Comparison of ENCODE assay signal across 8 mouse cellular contexts in genomic region chr8:20261007-20261406, GRCm38 (mm10).
A peak's percentile ranks its signal among the peaks of the same experiment; 100 is the strongest.
DNase-seq lines count a peak whose midpoint lies in the region; TF ChIP-seq lines count a peak whose summit lies in the region.
"Not testable (repeated sequence)": the region's sequence is repeated elsewhere in the genome, so short reads cannot be mapped to it uniquely, and the experiment has no call there.

No protein-coding gene starts in this region.

- DNase-seq in adrenal gland, adult 2 months: peak; percentile 33
- DNase-seq in gastrocnemius, adult 2 months: peak; percentile 33
- DNase-seq in heart, adult 2 months: peak; percentile 46 to 60
- DNase-seq in kidney, adult 9 months: peak; percentile 54
- DNase-seq in left cerebral cortex, postnatal 25 days (ENCODE audit: low spot score in 2 of 2): peak; percentile 44 to 57
- DNase-seq in right cerebral cortex, adult 18-20 months: peak; percentile 49
- DNase-seq in thymus, postnatal 10 days (ENCODE audit: low spot score in 2 of 2): peak; percentile 35 to 39
- DNase-seq in urinary bladder, postnatal 36 days (ENCODE audit: low spot score in 2 of 2): peak; percentile 51 to 53

- not testable (repeated sequence) for H3K79me2 ChIP-seq in heart, adult 2 months (replicated peaks; ENCODE audit: control insufficient read depth, insufficient read depth, low read length)

- TF ChIP-seq POLR2A in heart, adult 2 months (IDR thresholded peaks at IDR 0.05; ENCODE audit: insufficient read depth, low read depth, low read length): not testable (repeated sequence)

- TF ChIP-seq CTCF in gastrocnemius, adult 2 months (IDR thresholded peaks at IDR 0.05); heart, adult 2 months (IDR thresholded peaks at IDR 0.05): not testable (repeated sequence)

- not testable (repeated sequence) for H3K4me1 ChIP-seq in heart, adult 2 months (ENCODE audit: control insufficient read depth, insufficient read depth, low read length)

- H3K36me3 ChIP-seq in heart, adult 2 months (ENCODE audit: control insufficient read depth, insufficient read depth, low read length): not testable (repeated sequence)

- H3K27ac ChIP-seq in gastrocnemius, adult 2 months; heart, adult 2 months: not testable (repeated sequence)

- H3K9ac ChIP-seq in heart, adult 2 months (ENCODE audit: low read depth, low read length): not testable (repeated sequence)

- 85% methylated on average over 2 of the region's 2 CpGs for WGBS in heart, adult 2 months

- not testable (repeated sequence) for H3K4me3 ChIP-seq in gastrocnemius, adult 2 months; heart, adult 2 months

- not testable (repeated sequence) for TF ChIP-seq EP300 in heart, adult 2 months (IDR thresholded peaks at IDR 0.05; ENCODE audit: insufficient read depth, low read depth, low read length)

- intact Hi-C loops in gastrocnemius, adult 2 months (cut with DNase I); heart, adult 2 months (cut with DNase I); left cerebral cortex, postnatal 25 days (cut with DNase I): not testable (repeated sequence)

- not testable (repeated sequence) for H3K27me3 ChIP-seq in heart, adult 2 months (ENCODE audit: control insufficient read depth, insufficient read depth, low read length)
